Mouse (Mus musculus) erythroid progenitor cell, adult 5-6 weeks (primary cell): Measurements from ENCODE around the gene Tbx2. TPM values are rescaled to one million over a fixed set of nuclear protein-coding genes. Genes with fewer than 3 reads are reported as not detected.

ENCODE experiments used
- ATAC-seq: replicated peaks from 2 replicates; pipeline ENCODE4 v1.8.0; 2016; ENCODE audit warnings: moderate number of reproducible peaks, mild to moderate bottlenecking, moderate TSS enrichment, inconsistent platforms; ENCODE audit not compliant: poor library complexity, low FRiP score, severe bottlenecking
- total RNA-seq, 2 experiments: library from RNA; stranded (forward) in 1 of 2; stranded (reverse) in 1 of 2; fragments of 150-400 nt in 1 of 2; fragments of 186-747, 209-891 nt in 1 of 2; gene quantifications; 2 replicates each; pipeline versions ENCODE4 v1.2.3 to v1.2.4; 2015 to 2017; ENCODE audit warnings: low replicate concordance in 2 of 2

Tbx2 gene
- total RNA-seq, 2 experiments from 2014 or later: 1.4 TPM; not detected in 1

DNA sequence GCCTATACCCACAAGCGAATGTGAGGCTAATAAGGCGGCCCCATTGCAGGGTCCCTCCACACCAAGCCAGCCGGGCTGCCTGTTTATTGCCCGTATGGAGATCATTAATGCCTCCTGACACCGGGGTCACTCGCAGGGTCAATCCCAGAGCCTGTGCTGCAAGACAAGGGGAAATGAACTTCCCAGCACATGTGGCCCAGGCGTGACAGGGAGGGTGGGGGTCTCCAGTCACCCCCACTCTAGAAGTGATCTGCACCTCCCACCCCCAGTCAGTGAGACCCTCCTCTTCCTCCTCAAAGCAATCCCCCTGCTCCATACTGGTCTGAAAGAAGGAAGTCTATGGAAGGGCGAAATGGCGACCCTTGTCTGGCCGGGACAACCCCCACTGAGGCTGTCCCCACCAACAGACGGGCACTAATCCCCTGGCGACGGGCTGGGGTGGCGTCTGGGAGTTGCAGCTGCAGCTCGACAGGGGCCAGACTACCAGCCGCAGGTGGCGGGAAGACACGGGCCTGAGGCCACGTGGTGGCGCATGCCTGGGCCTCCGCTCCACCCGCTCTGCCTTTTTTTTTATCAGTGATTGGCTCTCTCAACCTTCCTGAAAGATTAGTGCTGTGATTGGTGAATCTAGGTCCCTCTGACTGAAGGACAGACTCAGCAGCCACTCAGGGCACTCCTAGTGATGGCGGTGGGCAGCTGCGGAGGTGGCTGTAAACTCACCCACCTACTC lies 43.9 kb downstream of the Tbx2 start:
- no peak for ATAC-seq

DNA sequence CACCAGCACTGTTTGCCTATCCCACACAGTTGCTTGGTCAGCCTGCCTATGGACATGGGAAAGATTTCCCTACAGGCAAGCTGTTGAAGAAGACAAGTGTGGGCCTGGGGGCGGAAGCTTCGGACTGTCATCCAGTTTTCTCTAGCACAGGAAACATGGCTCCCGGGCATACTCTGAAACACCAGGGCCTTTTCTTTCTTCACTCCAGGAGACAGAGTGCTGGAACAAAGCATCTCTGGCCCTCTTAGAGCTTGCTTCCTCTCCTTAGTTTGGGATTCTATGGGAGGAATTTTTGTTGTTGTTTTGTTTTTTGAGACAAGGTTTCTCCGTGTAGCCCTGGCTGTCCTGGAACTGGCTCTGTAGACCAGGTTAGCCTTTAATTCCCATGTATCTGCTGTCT lies 52.1 kb downstream of the Tbx2 start:
- ATAC-seq: no peak

DNA sequence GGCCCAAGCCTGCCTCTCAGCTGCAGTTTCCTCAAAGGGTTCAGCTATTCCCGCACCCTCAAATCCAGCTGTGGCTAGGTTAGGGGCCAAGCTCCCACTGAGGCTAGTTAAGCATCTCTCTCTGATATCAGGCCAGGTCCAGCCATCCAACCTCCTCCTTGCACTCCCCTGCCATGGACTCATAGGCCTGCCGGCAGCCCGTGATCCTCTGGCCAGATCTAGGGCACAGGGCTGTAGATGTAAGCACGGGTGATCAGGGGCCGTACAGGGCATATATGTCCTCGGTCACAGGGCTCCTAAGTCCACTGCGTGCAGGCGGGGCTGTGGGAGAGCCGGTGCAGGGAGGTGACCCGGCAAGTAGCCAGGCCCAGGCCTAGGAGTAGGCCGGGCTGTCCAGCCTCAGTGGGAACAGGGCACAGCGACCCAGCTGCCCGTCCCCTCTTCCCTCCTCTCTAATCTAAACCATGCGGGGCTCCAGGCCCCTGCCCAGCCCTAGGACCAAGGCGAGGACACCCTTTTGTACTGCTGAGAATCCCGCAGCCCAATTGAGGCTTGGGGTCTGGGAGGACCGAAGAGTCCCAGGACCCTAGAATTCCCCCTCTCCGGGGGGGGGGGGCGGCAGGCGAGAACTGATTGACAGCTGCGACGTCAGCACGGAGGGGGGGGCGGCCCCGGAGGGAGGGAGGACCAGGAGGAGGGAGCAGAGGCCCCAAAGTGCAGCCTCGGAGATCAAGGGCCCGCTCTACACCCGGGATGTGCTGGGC lies 53.5 kb downstream of the Tbx2 start, which contains the start of gene Tbx4:
Gene Tbx4 (plus strand): TSS at position 758 of the 764 bp plus-strand sequence.
- no peak for ATAC-seq

DNA sequence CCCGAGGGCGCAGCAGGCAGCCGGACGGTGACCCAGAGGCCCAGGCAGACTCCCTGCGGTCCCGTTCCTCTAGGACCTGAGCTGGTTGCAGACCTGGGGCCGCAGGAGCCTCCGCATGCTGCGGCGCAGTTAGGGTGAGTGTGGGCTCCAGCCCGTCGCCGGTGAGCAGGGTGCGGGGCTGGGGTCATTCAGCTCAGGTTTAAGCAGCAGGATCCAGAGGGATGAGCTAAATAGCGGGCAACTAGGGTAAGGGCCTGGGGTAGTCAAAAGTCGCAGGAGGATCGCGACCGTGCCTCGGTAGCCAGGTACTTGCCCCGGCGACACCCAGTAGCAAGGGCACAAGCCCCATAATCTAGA lies 54.1 kb downstream of the Tbx2 start:
- ATAC-seq: no peak

DNA sequence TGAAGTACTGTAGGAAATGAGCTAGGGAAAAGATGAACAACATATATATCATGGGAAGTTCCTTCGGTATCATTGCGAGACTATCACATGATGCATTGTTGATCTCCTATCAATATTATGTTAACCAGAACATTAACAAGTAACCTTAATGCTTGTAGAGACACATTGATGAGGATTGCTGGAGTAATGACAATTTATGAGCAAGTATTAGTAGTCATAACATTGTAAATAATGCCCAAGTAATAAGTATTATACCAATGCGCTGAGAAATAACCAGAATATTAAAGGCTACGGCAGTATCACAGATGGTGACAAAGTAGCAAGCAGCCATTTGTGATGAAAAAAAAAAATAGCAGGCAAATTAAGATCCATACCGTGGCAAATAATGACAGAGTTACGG lies 54.9 kb downstream of the Tbx2 start:
- ATAC-seq: no peak

DNA sequence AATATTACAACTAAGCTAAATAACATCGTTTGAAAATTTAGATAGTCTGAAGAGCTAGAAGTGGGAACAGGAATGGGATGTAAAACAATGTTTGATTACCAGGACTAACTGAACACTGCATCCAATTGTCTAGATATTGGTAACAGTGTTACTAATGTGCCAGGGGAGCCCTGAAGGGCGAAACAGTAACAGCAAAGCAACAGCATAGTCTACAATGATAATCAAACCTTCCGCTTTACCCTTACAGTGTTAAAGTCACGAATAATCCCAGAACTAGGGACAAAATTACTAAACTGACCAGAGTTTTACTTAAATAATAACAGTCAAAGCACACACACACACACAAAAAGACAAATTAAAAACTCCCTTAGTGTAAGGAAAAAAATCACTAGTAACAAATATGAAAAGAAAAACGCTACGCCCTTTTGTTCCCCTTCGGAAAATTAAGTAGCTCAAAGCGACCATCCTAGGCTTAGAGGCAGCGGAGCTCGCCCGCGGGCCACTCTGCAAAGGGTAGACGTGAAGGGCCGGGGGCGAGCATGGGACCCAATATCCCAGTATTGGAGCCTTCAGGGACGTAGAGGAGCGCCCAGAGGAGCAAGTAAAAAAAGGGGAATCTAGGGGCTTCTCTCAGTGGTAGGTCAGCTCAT lies 55.6 kb downstream of the Tbx2 start:
- ATAC-seq: no peak

DNA sequence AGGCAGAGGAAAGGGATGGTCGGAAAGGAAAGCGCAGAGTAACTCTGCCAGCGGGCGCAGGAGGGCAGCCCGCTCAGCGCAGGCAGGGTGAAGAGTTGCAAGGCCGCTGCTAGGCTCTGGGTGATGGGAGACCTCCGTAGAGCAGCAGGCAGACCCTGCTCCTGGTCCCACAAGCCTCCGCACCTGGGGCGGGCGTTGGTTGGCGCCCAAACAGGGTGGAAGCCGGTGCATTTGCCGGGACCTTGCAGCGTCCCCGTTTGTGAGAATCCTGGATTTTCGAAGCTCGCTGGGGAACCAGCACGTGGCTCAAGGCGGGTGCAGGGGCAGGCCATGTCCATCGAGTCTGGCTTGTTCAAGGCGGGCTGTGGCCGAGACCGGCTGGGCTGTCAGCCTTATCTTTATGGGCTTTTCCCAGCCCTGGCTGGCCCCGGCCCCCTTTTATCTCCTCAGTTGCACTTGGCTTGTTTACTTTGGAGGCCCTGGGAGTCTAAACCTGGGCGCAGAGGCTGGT lies 56.2 kb downstream of the Tbx2 start:
- no peak for ATAC-seq

DNA sequence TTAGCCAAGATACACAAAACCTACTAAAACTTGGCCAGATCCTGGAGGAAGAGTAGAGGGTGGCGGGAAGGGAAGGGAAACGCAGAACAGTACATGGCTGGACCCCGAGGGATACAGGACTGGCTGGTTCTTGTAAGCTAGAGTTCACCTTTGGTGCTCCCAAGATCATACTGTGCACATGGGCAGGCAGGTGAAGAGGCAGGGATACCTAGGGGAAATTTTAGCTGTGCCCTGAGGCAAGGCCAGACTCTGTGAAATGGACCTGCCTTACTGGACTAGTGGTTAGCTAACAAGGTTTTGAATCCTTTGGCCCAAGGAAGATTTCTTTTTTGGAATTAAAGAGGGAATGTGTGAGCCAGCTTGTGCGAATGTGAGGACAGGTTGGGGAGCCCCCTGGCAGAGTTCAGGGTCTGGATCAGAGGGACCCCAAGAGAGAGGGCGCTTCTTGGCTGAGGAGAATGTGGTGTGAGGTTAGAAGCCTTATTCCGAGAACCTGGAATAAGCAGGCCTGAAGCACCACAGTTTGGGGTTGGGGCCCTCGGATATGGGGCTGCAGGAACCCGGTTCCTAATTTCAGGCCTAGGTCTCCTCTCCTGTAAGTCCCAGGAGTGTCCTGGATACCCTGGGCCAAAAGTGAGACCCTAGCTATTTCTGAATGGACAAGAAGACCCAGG lies 56.8 kb downstream of the Tbx2 start:
- no peak for ATAC-seq

DNA sequence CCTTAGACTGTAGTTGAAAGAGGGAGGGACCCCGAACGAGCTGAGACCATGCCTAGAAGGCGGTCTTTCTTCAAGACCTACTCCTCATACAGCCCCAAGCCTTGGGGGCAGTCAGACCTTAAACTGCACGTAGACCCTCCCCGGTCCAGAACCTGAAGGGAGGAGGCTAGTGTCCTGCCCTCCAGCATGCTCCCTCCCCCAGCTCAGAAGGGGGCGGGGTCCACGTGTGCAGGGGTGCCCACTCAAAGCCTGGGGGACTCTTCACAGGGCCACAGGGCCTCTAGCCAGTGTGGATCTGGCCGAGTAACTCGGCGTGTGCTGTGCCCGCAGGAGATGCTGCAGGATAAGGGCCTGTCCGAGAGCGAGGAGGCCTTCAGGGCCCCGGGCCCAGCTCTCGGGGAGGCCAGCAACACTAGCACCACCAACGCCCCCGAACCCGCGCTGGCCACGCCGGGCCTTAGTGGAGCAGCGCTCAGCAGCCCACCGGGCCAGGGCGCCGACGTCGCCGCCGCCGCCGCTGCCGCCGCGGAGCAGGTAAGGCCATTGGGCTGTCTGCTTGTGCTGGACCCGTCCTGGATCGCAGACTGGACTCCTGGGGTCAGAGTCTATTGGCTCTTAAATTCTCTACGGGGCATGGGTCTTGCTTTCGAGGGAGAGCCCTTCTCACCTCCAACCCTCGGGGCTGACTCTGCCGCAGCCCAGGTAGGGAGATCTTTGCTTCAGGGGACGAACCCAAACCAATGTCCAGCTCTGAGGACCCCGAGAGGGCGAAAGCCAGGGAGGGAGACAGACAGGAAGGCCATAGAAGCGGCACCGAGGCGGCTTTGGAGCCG lies 57.6 kb downstream of the Tbx2 start:
- no peak for ATAC-seq

DNA sequence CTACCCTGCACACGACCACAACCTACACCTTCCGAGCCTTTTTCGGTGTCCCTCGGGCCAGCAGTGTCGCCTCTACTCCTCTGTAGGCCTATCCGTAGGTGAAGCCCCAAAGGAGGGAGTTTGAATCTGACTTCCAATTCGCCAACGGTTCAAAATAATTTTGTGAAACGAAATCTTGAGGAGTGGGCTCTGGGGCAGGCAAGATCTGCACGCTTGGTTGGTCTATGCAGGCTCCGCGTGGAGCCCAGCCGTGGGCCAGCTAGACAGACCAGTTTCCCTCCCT lies 58.2 kb downstream of the Tbx2 start:
- no peak for ATAC-seq

DNA sequence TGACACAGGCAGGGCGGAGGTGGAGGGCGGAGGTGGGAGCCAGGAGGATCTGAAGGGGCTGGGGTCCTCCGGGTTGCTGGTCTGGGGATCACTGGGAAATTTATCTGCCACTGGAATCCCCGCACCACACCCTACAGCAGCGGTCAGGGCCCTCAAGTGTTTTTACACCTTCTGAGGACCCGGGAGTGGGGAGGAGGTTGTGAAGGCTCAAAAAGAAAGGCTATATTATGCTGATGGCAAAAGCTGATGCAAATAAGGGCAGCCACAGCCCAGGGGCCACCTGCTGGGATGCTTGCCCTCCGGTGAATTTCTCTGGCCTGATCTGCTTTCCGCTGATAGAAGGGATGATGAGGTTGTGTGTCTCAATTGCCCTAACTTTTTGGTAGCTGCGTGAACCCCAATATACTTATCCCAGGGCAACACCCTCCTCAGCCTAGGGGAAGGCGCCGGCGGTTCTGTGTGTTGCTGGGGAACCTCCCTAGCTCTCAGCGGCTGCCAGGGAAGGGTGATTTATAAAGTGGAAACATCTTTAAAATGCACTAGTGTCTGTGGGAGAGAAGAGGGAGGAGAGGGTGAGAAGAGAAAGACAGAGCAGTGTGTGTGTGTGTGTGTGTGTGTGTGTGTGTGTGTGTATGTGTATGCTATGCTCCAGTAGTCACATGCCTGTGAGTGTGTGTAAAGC lies 58.8 kb downstream of the Tbx2 start:
- ATAC-seq: no peak

Other genes starting within 250 kb of the Tbx2 start
- not detected in 2 replicates for gene Gm11444, start 17.8 kb downstream of the Tbx2 start, total RNA-seq (2015; ENCODE audit: low replicate concordance)
- not detected in 2 replicates for gene Gm11444, start 17.8 kb downstream of the Tbx2 start, total RNA-seq (2017; ENCODE audit: low replicate concordance)
- gene Tbx4, start 53.9 kb downstream of the Tbx2 start, total RNA-seq (2015; ENCODE audit: low replicate concordance): not detected in 2 replicates
- not detected in 2 replicates for gene Tbx4, start 53.9 kb downstream of the Tbx2 start, total RNA-seq (2017; ENCODE audit: low replicate concordance)